Mouse (Mus musculus): ENCODE data around the gene Tbk1.

Tbk1 gene

GRCm38 (mm10) chr10:121587371-121587840 lies 819 bp upstream of the Tbk1 start:
- peak in 1 of 2 experiments; percentile 44 for DNase-seq (ENCODE audit: low spot score in 2 of 2)

- DNase-seq (ENCODE audit: low spot score in 2 of 2), result peak; percentile 24 to 42
These were observed 570 bp downstream of the Tbk1 start for GRCm38 (mm10) chr10:121585791-121586642.

- no peak for DNase-seq (ENCODE audit: low spot score in 2 of 2)
These were observed 1.4 kb downstream of the Tbk1 start for GRCm38 (mm10) chr10:121585056-121585790.

GRCm38 (mm10) chr10:121584033-121584432 lies 2.6 kb downstream of the Tbk1 start:
- peak in 1 of 2 experiments; percentile 59 for DNase-seq (ENCODE audit: low spot score in 2 of 2)

GRCm38 (mm10) chr10:121583016-121583415 lies 3.6 kb downstream of the Tbk1 start:
- no peak for DNase-seq (ENCODE audit: low spot score in 2 of 2)

GRCm38 (mm10) chr10:121582287-121582686 lies 4.3 kb downstream of the Tbk1 start:
- peak in 1 of 2 experiments; percentile 57 for DNase-seq (ENCODE audit: low spot score in 2 of 2)

- peak in 1 of 2 experiments; percentile 50 for DNase-seq (ENCODE audit: low spot score in 2 of 2)
These were observed 5.2 kb downstream of the Tbk1 start for GRCm38 (mm10) chr10:121581405-121581804.

- DNase-seq (ENCODE audit: low spot score in 2 of 2), result no peak
These were observed 6.2 kb downstream of the Tbk1 start for GRCm38 (mm10) chr10:121580381-121580780.

GRCm38 (mm10) chr10:121576372-121576771 lies 10.2 kb downstream of the Tbk1 start:
- DNase-seq (ENCODE audit: low spot score in 2 of 2), result peak in 1 of 2 experiments; percentile 55

- peak in 1 of 2 experiments; percentile 57 for DNase-seq (ENCODE audit: low spot score in 2 of 2)
These were observed 15.0 kb downstream of the Tbk1 start for GRCm38 (mm10) chr10:121571511-121572147.

- peak in 1 of 2 experiments; percentile 51 for DNase-seq (ENCODE audit: low spot score in 2 of 2)
These were observed 15.6 kb downstream of the Tbk1 start for GRCm38 (mm10) chr10:121571031-121571430.

GRCm38 (mm10) chr10:121569796-121570195 lies 16.8 kb downstream of the Tbk1 start:
- DNase-seq (ENCODE audit: low spot score in 2 of 2), result peak in 1 of 2 experiments; percentile 54

GRCm38 (mm10) chr10:121569001-121569589 lies 17.5 kb downstream of the Tbk1 start:
- DNase-seq (ENCODE audit: low spot score in 2 of 2), result peak; percentile 62 to 67

GRCm38 (mm10) chr10:121568534-121568933 lies 18.1 kb downstream of the Tbk1 start:
- DNase-seq (ENCODE audit: low spot score in 2 of 2), result peak in 1 of 2 experiments; percentile 54

- DNase-seq (ENCODE audit: low spot score in 2 of 2), result peak in 1 of 2 experiments; percentile 55
These were observed 18.6 kb downstream of the Tbk1 start for GRCm38 (mm10) chr10:121568026-121568425.

GRCm38 (mm10) chr10:121564447-121564846 lies 22.1 kb downstream of the Tbk1 start:
- no peak for DNase-seq (ENCODE audit: low spot score in 2 of 2)

- no peak for DNase-seq (ENCODE audit: low spot score in 2 of 2)
These were observed 28.4 kb downstream of the Tbk1 start for GRCm38 (mm10) chr10:121558231-121558630.

GRCm38 (mm10) chr10:121556263-121556662 lies 30.3 kb downstream of the Tbk1 start:
- no peak for DNase-seq (ENCODE audit: low spot score in 2 of 2)

GRCm38 (mm10) chr10:121550334-121550733 lies 36.3 kb downstream of the Tbk1 start:
- no peak for DNase-seq (ENCODE audit: low spot score in 2 of 2)

GRCm38 (mm10) chr10:121549670-121550069 lies 36.9 kb downstream of the Tbk1 start:
- DNase-seq (ENCODE audit: low spot score in 2 of 2), result no peak

GRCm38 (mm10) chr10:121547162-121547561 lies 39.4 kb downstream of the Tbk1 start:
- DNase-seq (ENCODE audit: low spot score in 2 of 2), result no peak

GRCm38 (mm10) chr10:121543577-121543976 lies 43.0 kb downstream of the Tbk1 start:
- DNase-seq (ENCODE audit: low spot score in 2 of 2), result no peak
